Mouse (Mus musculus): ENCODE measurements around the gene Rapgef4. TPM values are rescaled to one million over a fixed set of nuclear protein-coding genes. Genes with fewer than 3 reads are reported as not detected.
A peak's percentile ranks its signal among the peaks of the same experiment; 100 is the strongest.

Gene Rapgef4
- polyA plus RNA-seq, 1 experiment from 2014 or later: 3.6 TPM

DNA sequence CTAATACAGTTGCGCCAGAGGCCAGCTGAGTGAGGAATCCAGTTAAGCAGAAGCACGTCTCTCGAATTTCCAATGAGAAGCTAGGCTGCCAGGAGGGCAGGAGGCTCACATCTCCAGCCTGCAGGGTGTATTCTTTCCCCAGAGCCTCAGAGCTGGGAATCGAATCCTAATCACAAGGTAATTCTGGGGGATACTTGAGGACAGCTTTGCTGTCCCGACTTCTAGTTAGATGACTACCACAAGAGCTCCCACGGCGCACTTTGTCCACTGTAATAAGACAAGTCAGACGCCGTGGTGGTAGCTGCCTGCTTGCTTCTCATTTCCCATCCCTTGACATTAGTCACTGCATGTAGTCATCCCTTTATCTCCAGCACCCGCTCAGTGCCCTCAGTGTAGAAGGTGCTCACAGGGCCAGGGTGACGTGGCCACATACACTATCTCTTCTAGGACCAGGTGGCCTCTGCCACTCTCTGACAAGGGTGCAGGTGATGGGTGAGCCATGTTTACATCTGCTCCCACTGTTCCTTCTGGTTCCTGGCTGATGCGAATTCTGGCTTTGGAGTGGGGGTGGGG lies 5.3 kb downstream of the Rapgef4 start:
- 73% methylated on average over 12 of the region's 12 CpGs for WGBS
- Histone ChIP-seq H3K4me2 (replicated peaks; ENCODE audit: low read depth) (no peak overlapping the region), H3K4me1 (replicated peaks; ENCODE audit: control insufficient read depth, insufficient read depth) (no peaks in the 10 kb centered on the region), H3K9me3 (ENCODE audit: control insufficient read depth, low read length) (no peaks in the 10 kb centered on the region), H3K36me3 (ENCODE audit: control insufficient read depth, insufficient read depth, low read length) (no peaks in the 10 kb centered on the region), H3K27ac (replicated peaks) (no peak overlapping the region), H3K4me3 (ENCODE audit: low read depth, low read length) (no peak overlapping the region), H3K9ac (ENCODE audit: low read length) (no peak overlapping the region), H3K27me3 (ENCODE audit: control insufficient read depth, insufficient read depth, low read length) (no peaks in the 10 kb centered on the region)
- ATAC-seq (ENCODE audit: low FRiP score, low TSS enrichment): no peak
- no peak for DNase-seq (ENCODE audit: low spot score)
- no peak for TF ChIP-seq EP300 (optimal IDR thresholded peaks at IDR 0.05)

DNA sequence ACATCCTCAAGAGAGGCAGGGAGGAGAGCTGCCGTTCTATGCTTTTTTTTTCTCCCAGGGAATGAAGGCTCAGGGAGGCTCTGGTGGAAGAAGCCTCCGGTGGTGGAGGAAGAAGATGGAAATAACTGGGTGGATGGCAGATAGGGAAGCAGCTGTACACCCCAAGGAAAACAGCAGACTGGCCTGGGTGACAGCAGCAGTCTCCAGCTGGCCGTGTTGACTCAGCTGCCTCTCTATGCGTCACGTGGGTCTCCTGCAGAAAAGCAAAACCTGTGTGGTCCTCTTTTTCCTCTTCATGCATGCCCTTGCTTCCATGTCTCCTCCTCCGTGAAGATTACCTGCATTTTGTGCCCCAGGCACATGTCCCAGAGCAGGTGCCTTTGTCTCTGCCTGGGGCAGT lies 7.5 kb downstream of the Rapgef4 start:
- Histone ChIP-seq H3K27ac (replicated peaks) (no peak overlapping the region), H3K9me3 (ENCODE audit: control insufficient read depth, low read length) (no peaks in the 10 kb centered on the region), H3K4me3 (ENCODE audit: low read depth, low read length) (no peak overlapping the region), H3K4me1 (replicated peaks; ENCODE audit: control insufficient read depth, insufficient read depth) (no peaks in the 10 kb centered on the region), H3K27me3 (ENCODE audit: control insufficient read depth, insufficient read depth, low read length) (no peaks in the 10 kb centered on the region), H3K4me2 (replicated peaks; ENCODE audit: low read depth) (no peak overlapping the region), H3K9ac (ENCODE audit: low read length) (no peak overlapping the region), H3K36me3 (ENCODE audit: control insufficient read depth, insufficient read depth, low read length) (no peaks in the 10 kb centered on the region)
- peak; percentile 39 for DNase-seq (ENCODE audit: low spot score)
- 35% methylated on average over 6 of the region's 6 CpGs for WGBS
- peak; percentile 63; the same call in 1 of the 2 replicates for ATAC-seq (ENCODE audit: low FRiP score, low TSS enrichment)
- TF ChIP-seq EP300 (optimal IDR thresholded peaks at IDR 0.05): no peak

DNA sequence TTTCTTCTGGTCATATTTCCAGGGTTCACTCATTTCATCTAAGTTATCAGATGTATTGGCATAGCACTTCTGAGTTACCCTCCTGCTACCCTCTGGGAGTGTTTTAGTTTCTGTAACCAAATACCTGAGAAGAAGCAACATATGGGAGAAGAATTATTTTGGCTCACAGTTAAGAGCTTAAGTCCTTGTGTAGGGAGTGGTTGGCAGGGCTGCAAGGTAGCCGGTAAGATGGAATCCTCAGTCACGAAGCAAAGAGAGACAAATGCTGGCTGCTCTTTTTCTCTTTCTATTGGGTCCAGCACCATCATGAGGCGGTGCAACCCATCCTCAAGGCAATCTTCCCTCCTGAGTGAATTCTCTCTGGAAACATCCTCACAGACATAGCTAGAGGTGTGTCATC lies 11.1 kb downstream of the Rapgef4 start:
- Histone ChIP-seq H3K9me3 (ENCODE audit: control insufficient read depth, low read length) (no peaks in the 10 kb centered on the region), H3K9ac (ENCODE audit: low read length) (no peak overlapping the region), H3K27me3 (ENCODE audit: control insufficient read depth, insufficient read depth, low read length) (no peaks in the 10 kb centered on the region), H3K36me3 (ENCODE audit: control insufficient read depth, insufficient read depth, low read length) (no peaks in the 10 kb centered on the region), H3K4me2 (replicated peaks; ENCODE audit: low read depth) (no peak overlapping the region), H3K4me1 (replicated peaks; ENCODE audit: control insufficient read depth, insufficient read depth) (no peaks in the 10 kb centered on the region), H3K4me3 (ENCODE audit: low read depth, low read length) (no peak overlapping the region), H3K27ac (replicated peaks) (no peak overlapping the region)
- ATAC-seq (ENCODE audit: low FRiP score, low TSS enrichment) (no peak), DNase-seq (ENCODE audit: low spot score) (no peak)
- WGBS: 92% methylated on average over 3 of the region's 3 CpGs
- TF ChIP-seq EP300 (optimal IDR thresholded peaks at IDR 0.05) (no peak), CTCF (IDR thresholded peaks at IDR 0.05; ENCODE audit: low read depth) (no peak)

DNA sequence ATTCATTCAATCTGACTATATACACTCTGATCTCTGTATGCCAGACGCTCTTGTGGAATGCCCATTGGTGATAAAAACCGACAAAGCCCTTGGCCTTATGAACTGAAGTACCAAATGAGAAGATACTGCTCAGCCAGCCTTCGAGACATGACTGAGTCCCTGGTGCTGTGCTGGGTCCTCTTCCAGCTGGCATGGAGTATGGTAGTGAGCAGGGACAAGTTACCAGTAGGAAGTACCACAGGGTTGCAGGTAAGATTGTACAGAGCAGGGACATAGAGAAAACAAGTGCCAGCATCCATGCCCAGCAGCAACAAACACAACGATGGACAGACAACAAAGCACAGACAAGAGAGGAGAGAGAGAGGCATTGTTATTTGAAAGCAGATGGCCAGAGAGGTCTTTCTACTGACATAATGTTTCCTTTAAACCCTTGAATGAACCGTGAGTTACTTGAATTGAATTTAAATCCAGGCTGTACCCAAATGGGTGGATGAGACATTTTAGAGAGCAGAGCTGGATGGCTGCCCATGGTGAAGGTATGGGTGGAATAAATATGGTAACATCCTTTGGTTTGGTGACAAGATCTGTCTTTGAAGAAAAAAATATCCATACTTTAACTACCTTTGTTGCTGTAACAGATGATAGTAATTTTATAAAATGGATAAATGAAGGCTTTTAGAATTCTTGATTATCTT lies 12.8 kb downstream of the Rapgef4 start:
- ATAC-seq (ENCODE audit: low FRiP score, low TSS enrichment) (no peak), DNase-seq (ENCODE audit: low spot score) (no peak)
- H3K4me3 ChIP-seq (ENCODE audit: low read depth, low read length): no peak overlapping the region
- no peak overlapping the region for H3K9ac ChIP-seq (ENCODE audit: low read length)
- no peaks in the 10 kb centered on the region for H3K4me1 ChIP-seq (replicated peaks; ENCODE audit: control insufficient read depth, insufficient read depth)
- H3K4me2 ChIP-seq (replicated peaks; ENCODE audit: low read depth): no peak overlapping the region
- H3K9me3 ChIP-seq (ENCODE audit: control insufficient read depth, low read length): no peaks in the 10 kb centered on the region
- WGBS: 89% methylated on average over 5 of the region's 5 CpGs
- TF ChIP-seq CTCF (IDR thresholded peaks at IDR 0.05; ENCODE audit: low read depth) (no peak), EP300 (optimal IDR thresholded peaks at IDR 0.05) (no peak)
- H3K27ac ChIP-seq (replicated peaks): no peak overlapping the region
- H3K36me3 ChIP-seq (ENCODE audit: control insufficient read depth, insufficient read depth, low read length): no peaks in the 10 kb centered on the region
- H3K27me3 ChIP-seq (ENCODE audit: control insufficient read depth, insufficient read depth, low read length): no peaks in the 10 kb centered on the region

DNA sequence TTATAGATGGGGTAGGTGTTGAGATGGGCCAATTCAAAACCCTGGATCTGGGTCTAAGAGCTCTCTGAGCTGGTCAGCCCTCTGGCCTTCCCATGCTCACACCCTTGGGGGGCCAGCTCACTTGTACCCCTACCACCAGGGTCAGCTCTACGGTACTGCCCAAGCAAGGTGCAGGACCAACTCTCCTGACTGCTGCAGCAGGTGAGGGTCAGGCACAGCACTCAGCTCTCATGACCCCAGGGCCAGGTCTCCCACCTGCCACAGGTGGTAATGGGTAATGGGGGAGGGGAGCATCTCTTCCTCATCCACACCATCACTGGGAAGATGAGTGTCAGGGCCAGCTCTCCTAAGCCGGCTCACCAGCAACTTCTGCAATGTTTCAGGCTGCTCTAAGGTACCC lies 17.5 kb downstream of the Rapgef4 start:
- H3K9me3 ChIP-seq (ENCODE audit: control insufficient read depth, low read length): no peaks in the 10 kb centered on the region
- 89% methylated on average over 2 of the region's 2 CpGs for WGBS
- no peak overlapping the region for H3K4me2 ChIP-seq (replicated peaks; ENCODE audit: low read depth)
- no peaks in the 10 kb centered on the region for H3K27me3 ChIP-seq (ENCODE audit: control insufficient read depth, insufficient read depth, low read length)
- no peak overlapping the region for H3K9ac ChIP-seq (ENCODE audit: low read length)
- H3K36me3 ChIP-seq (ENCODE audit: control insufficient read depth, insufficient read depth, low read length): no peaks in the 10 kb centered on the region
- no peaks in the 10 kb centered on the region for H3K4me1 ChIP-seq (replicated peaks; ENCODE audit: control insufficient read depth, insufficient read depth)
- no peak overlapping the region for H3K4me3 ChIP-seq (ENCODE audit: low read depth, low read length)
- no peak overlapping the region for H3K27ac ChIP-seq (replicated peaks)
- DNase-seq (ENCODE audit: low spot score): no peak
- no peak for ATAC-seq (ENCODE audit: low FRiP score, low TSS enrichment)
- TF ChIP-seq CTCF (IDR thresholded peaks at IDR 0.05; ENCODE audit: low read depth) (no peak), EP300 (optimal IDR thresholded peaks at IDR 0.05) (no peak)

DNA sequence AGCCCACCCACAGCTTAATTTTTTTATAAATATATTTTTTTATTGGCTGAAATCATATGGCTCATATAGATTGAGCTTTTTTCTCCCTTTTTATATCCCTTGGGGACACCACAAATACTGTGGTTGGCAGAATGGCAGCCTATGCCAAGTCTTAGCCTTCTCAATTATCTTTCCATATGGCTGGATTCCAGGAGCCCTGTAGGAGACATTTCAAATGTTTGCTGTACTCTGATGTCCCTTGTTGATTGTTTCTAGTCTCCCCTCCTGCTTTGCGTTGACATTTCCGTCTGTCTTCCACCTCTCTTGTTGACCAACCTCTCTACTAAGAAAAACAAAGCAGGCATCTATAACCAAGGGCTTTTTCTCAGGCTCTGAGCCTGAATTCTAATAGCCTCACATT lies 19.1 kb downstream of the Rapgef4 start:
- TF ChIP-seq CTCF (IDR thresholded peaks at IDR 0.05; ENCODE audit: low read depth) (no peak), EP300 (optimal IDR thresholded peaks at IDR 0.05) (no peak)
- H3K4me3 ChIP-seq (ENCODE audit: low read depth, low read length): no peak overlapping the region
- no peaks in the 10 kb centered on the region for H3K36me3 ChIP-seq (ENCODE audit: control insufficient read depth, insufficient read depth, low read length)
- H3K9ac ChIP-seq (ENCODE audit: low read length): no peak overlapping the region
- H3K4me2 ChIP-seq (replicated peaks; ENCODE audit: low read depth): no peak overlapping the region
- H3K4me1 ChIP-seq (replicated peaks; ENCODE audit: control insufficient read depth, insufficient read depth): no peaks in the 10 kb centered on the region
- no peak overlapping the region for H3K27ac ChIP-seq (replicated peaks)
- WGBS: 76% methylated on average over 2 of the region's 2 CpGs
- no peaks in the 10 kb centered on the region for H3K9me3 ChIP-seq (ENCODE audit: control insufficient read depth, low read length)
- ATAC-seq (ENCODE audit: low FRiP score, low TSS enrichment) (no peak), DNase-seq (ENCODE audit: low spot score) (no peak)
- no peaks in the 10 kb centered on the region for H3K27me3 ChIP-seq (ENCODE audit: control insufficient read depth, insufficient read depth, low read length)

Measured in stomach, postnatal 0 days (tissue).